Mouse (Mus musculus): ENCODE measurements at regions not wholly inside any gene's neighbourhood (a gene's known extent, or its start where the extent isn't known, plus 50 kb on each side); places are given as distances from the start of the nearest gene placed in this dataset.

DNA sequence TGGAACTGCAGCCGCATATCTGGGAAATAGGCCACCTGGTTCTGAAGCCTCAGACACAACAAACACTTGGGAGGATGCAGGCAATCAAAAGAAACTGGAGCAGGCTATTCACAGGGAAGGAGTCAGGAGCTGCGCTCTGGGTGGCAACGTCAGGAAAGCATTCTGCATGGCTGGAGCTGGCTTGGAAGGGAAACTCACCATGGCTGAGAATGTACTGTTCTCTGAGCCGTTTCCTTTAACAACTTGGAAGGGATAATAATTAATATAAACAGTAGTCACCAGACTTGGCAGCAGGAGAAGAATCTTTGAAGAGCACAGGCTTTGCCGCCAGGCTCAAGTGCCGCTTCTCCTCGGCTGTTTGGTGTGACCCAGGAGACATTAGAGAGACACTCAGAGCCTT lies 434.5 kb downstream of the Tns3 start:
- no peak for TF ChIP-seq CTCF (conservative IDR thresholded peaks at IDR 0.05; ENCODE audit: low read length)
- no peak for TF ChIP-seq POU5F1 (IDR thresholded peaks at IDR 0.05; ENCODE audit: borderline replicate concordance, low read length)
- no peak for TF ChIP-seq NANOG (IDR thresholded peaks at IDR 0.05; ENCODE audit: borderline replicate concordance, low read length)

Data from E14TG2a.4 (cell line).